Mouse (Mus musculus) layer of hippocampus, postnatal 25 days (tissue): ENCODE measurements around the gene Gnb1. TPM values are rescaled to one million over a fixed set of nuclear protein-coding genes. Genes with fewer than 3 reads are reported as not detected.

ENCODE experiments used
- DNase-seq, 2 experiments: peaks; one replicate each; pipeline ENCODE4 v3.0.0; 2022; ENCODE audit warnings: mixed read lengths in 2 of 2, low spot score in 1 of 2; ENCODE audit errors: extremely low spot score in 1 of 2
- total RNA-seq, 2 experiments: library from RNA; stranded (reverse); gene quantifications; 2 replicates each; pipeline ENCODE4 v1.2.3; 2021

The Gnb1 gene
- total RNA-seq, 2 experiments from 2014 or later, result 763 to 780 TPM

GRCm38 (mm10) chr4:155482733-155483540 is 8.2 kb upstream of the Gnb1 start:
- DNase-seq, result no peak

- DNase-seq, result no peak
These were observed 5.6 kb upstream of the Gnb1 start for GRCm38 (mm10) chr4:155485521-155485920.

DNA sequence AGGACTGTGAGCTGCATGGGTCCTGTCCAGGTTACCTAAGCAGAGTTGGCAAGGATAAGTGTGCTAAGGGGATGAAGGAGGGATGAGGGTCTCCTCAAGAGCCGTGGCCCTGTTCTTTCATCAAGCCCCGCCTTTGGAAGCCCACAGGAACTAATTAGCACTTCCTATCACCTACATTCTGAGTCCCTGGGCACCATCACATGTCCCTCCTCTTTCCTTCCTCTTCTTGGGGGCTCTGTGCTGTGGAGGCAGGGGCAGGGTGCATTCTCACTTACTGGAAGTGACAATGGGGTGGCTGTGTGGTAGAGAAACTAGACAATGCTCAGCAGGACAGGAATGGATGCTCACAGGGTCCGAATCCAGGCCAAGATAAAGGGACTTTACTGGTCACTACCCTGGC is 3.4 kb upstream of the Gnb1 start:
- no peak for DNase-seq

DNA sequence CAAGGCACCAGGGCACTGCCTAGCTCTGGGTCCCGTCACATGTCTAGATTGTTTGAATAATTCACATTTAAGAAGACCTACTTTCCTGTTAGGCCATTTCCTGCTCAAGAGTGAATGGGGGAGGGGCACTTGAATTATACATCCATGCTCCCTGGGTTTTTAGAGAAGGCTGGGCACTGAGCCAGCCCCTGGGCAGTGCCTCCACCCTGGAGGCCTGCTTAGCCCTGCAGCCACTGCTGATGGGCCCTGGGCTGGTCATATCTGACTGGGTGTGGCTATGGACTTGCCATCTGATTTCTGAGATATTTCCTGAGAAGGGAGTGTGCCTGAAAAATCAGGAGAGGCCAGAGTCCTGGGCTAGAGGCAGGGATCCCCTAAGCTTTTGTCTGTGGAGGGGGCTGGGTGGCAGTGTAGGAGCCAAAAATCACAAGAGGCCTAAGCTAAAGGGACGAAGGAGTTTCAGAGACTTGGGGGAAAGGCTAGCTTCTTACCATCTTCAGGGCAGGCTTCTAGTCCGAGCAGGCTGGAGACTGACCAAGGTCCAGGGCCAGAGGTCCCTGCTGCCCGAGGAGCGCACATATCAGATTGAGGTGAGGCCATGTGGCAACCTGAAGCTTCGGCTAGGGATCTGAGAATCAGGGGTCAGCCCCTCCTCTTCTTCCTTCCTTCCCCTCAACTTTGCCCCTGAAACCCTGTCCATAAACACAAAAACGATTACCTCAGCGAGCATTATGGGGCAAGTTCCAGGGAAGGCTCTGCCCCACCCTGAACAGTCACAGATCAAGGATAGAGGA is 2.7 kb upstream of the Gnb1 start:
- no peak for DNase-seq

DNA sequence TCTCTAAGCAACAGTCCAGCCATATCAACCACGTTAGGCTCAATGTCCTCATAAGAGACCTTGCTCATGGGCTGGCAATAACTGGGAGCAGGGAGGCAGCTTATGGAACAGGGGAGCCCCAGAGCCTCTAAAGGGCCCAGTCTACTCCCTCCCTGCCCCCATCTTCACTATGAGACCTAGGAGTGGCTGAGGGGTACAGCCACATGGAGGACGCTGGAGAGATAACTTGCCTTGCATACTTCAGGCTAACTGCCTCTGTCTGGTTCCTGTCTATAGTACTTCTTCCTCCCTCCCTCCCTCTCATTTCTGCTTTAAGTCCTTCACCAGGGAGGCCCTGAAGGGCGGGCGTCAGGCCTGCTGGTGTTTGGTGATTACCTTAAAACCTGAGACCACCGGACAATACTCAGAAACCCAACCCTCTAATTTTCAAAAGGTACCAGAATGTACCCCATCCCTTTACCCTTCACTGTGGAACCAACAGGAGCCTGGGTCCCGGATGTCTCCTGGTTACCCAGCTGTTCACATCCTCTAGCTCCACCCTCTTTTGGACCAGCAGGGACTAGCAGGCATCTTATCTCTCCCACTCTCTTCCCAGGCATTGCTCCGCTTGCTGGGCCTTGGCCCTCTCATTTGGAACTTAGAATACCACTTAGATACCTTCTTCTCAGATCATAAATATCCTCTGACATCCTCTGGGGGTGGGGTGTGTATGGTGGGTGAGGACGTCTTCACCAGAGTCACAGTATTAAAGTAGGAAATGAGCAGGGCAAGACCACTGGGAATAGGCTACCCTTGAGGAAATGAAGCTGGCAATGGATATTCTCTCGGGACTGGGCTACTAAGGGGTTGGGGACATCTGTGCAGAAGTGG is 1.8 kb upstream of the Gnb1 start:
- no peak for DNase-seq

GRCm38 (mm10) chr4:155490456-155490855 is 705 bp upstream of the Gnb1 start:
- DNase-seq, result no peak

GRCm38 (mm10) chr4:155491529-155492130 is 469 bp downstream of the Gnb1 start:
- DNase-seq, result no peak

DNA sequence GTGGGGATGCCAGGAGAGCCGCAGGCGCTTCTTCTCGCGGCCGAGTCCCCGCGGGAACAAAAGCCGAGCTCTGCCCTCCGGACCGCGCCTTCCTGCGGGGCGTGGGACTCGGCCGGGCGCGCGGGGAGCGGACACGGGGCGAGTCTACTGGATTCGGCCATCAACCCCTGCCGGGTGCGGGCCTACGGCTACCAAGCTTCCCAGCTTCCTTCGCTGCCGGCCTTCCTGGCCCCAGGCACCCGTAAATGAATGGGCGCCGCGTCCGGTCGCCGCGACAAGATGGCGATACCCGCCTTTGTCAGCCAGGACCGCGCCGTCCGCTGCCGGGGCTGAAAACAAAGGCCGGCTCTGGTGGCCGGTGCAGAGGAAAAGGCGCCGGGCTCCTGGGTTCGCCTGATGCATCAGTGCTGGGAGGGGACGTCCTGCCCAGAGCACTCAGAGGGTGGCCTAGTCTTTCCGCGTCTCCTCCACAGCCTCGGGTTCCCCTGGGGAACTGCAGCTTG is 1.0 kb downstream of the Gnb1 start:
- DNase-seq, result peak; percentile 39 to 40

DNA sequence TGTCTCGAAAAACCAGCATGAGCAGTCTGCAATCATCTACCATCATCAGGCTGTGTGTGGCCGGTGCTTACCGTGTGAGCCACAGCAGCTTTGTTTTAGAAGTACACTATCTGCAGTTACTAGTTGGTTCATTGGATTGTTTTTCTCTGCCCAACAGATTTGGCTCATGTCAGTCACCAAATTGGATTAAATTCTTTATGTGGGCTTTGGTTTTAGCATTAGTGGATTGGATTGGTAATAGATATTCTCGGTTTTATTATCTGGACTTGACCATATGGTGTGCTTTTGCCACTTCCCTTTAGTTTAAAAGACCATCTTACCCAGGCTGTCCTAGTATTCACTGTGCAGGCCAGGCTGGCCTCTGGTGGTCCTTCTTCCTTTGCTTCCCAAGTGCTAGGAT is 3.7 kb downstream of the Gnb1 start:
- no peak for DNase-seq

- no peak for DNase-seq
These were observed 6.8 kb downstream of the Gnb1 start for GRCm38 (mm10) chr4:155497963-155498362.

GRCm38 (mm10) chr4:155501126-155501525 is 10.0 kb downstream of the Gnb1 start:
- no peak for DNase-seq

- DNase-seq, result no peak
These were observed 13.9 kb downstream of the Gnb1 start for GRCm38 (mm10) chr4:155505067-155505466.

DNA sequence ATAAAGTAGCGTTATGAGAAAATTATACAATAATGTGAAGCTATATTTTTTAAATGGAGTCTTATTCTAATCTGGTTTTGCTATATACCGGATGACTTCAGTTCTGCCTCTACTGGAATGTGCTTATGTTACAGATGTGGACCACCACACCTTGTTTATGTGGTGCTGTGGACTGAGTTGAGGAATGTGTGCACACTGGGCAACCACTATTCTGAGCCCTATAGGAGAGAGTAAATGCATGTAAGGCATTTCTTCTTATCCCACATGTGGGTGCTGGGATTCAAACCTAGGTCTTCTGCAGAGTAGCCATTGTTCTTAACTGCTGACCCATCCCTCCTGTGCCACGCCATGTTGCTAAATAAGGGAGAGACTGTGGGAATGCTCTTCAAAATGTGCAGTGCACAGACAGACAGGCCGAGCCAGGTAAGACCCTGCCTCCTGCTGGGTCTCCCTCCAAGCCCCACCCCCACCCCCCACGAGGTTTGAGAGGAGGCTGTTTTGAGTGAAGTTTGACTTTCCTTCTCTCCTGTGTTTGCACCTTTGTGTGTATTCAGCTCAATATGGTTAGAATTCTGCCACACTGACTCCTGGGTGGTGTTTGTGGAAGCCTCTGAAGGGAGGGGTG is 14.6 kb downstream of the Gnb1 start:
- DNase-seq, result no peak

GRCm38 (mm10) chr4:155508614-155509013 is 17.5 kb downstream of the Gnb1 start:
- DNase-seq, result no peak

GRCm38 (mm10) chr4:155510981-155511380 is 19.8 kb downstream of the Gnb1 start:
- no peak for DNase-seq

DNA sequence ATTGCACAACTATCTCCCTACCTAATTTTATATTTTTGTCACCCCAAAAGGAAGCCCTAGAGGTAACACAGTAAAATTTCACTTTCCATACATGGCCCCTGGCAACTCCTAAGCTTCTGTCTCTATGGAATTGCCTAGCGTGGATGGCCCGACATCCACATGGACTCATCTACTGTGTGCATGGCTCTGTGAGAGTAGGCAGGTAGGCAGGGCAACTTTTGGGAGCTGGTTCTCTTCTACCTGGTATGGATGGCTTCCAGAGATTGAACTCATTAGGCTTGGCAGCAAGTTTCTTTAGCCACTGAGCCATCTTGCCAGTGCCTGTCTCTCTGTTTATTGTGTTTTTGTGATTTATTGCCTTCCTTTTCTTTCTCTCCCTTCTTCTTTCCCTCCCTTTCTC is 23.6 kb downstream of the Gnb1 start:
- no peak for DNase-seq

- DNase-seq, result no peak
These were observed 26.9 kb downstream of the Gnb1 start for GRCm38 (mm10) chr4:155517948-155518517.

DNA sequence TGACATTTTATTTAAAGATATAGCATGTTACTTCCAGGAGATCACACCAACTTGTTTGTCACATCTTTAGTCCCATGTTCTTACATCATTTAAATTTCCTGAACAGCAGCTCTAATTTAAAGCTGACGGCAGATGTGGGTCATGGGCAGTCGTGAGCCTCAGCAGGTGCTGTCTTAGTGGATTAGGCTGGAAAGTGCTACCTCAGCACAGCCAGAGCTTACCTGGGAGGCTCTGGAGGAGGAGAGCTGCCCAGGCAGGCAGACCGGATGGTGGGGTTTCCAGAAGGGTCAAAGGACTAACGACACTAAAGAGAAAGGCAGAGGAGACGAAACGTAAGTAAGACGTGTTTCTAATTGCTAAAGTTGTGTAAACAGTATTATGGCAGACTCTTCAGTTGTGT is 31.2 kb downstream of the Gnb1 start:
- no peak for DNase-seq

- no peak for DNase-seq
These were observed 34.6 kb downstream of the Gnb1 start for GRCm38 (mm10) chr4:155525751-155526150.
